Mouse (Mus musculus) small intestine, adult 10 weeks (tissue): ENCODE measurements around the gene Olfr1510. TPM values are rescaled to one million over a fixed set of nuclear protein-coding genes. Genes with fewer than 3 reads are reported as not detected.

Experiments used
- polyA plus RNA-seq: library from polyadenylated mRNA; stranded (reverse); fragments of 350-450 nt; fragmentation: Illumina TruSeq; extraction: RNeasy Lipid Tissue Mini Kit (QIAGEN cat#74804); gene quantifications from one replicate; pipeline ENCODE4 v1.2.3, GENCODE M21; 2014; ENCODE audit warnings: low replicate concordance

Olfr1510 gene
- not detected for polyA plus RNA-seq

DNA sequence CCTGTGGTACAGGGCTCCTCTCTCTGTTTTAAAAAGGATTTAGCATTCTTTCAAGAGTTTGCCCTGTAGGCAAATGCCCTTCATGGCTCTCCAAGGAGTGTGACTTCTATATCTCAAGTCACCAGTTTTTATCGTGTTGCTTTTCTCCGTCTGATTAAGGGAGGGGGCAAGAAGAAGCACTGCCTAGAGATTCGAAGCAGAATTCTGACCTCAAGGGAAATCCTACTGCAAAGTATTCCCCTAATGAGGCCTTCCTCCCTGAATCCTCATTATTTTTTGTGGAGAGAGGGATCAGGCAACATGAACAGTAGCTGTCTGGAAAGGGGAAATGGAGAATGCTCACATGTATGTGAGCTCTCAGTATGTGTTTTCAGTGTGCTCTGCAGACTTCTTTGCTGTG lies at the start of gene Olfr1510:
Gene Olfr1510, minus strand, starts transcription at position 101 of the 400 bp plus-strand sequence.

GRCm38 (mm10) chr14:52442690-52443089 lies 28.5 kb upstream of the Olfr1510 start, which contains the start of gene Olfr1509:
Gene Olfr1509, plus strand, starts transcription at chr14:52442990.

GRCm38 (mm10) chr14:52397279-52397678 lies 16.9 kb downstream of the Olfr1510 start, which contains the start of gene Olfr1511:
Gene Olfr1511, minus strand, starts transcription at chr14:52397379.

GRCm38 (mm10) chr14:52379068-52379467 lies 35.1 kb downstream of the Olfr1510 start, which contains the start of gene Olfr1512:
Gene Olfr1512, minus strand, starts transcription at chr14:52379168.

Other genes with a start within 250 kb of the Olfr1510 start
- gene Supt16, start 217.0 kb downstream of the Olfr1510 start, polyA plus RNA-seq: 37.6 TPM
- gene Chd8, start 156.6 kb downstream of the Olfr1510 start, polyA plus RNA-seq: 45.7 TPM
- 31.1 TPM for gene Tox4, start 135.2 kb downstream of the Olfr1510 start, polyA plus RNA-seq
- gene Rab2b, start 134.8 kb downstream of the Olfr1510 start, polyA plus RNA-seq: 6.8 TPM
- 21.5 TPM for gene Mettl3, start 109.2 kb downstream of the Olfr1510 start, polyA plus RNA-seq
- gene Sall2, start 85.6 kb downstream of the Olfr1510 start, polyA plus RNA-seq: 1.7 TPM
- not detected for gene Olfr1513, start 58.0 kb downstream of the Olfr1510 start, polyA plus RNA-seq
- gene Olfr1512, start 35.2 kb downstream of the Olfr1510 start, polyA plus RNA-seq: not detected
- gene Olfr1511, start 17.0 kb downstream of the Olfr1510 start, polyA plus RNA-seq: not detected
- not detected for gene Olfr1509, start 28.6 kb upstream of the Olfr1510 start, polyA plus RNA-seq
- not detected for gene Olfr1508, start 53.1 kb upstream of the Olfr1510 start, polyA plus RNA-seq
- gene Olfr1507, start 81.4 kb upstream of the Olfr1510 start, polyA plus RNA-seq: not detected